Mouse (Mus musculus) olfactory bulb, adult 2 months (tissue): ENCODE measurements around the gene Ntn1.

Experiments used
- CTCF ChIP-seq: fragments of 200-500 bp; IDR thresholded peaks from 2 replicates; pipeline ENCODE4 v1.5.1; 2012; ENCODE audit warnings: low read depth, mild to moderate bottlenecking, low read length, moderate library complexity; ENCODE audit not compliant: insufficient read depth
- POLR2A ChIP-seq: fragments of 200-500 bp; IDR thresholded peaks from 2 replicates; pipeline ENCODE4 v1.6.1; 2012; ENCODE audit warnings: mild to moderate bottlenecking, low read depth, low read length, moderate library complexity; ENCODE audit not compliant: insufficient read depth

- TF ChIP-seq CTCF, result no peak
- no peak for TF ChIP-seq POLR2A
Observed at GRCm38 (mm10) chr11:68442983-68443638, 42.5 kb upstream of the Ntn1 start.
